Mouse (Mus musculus) gastrocnemius, postnatal 4 days (tissue): ENCODE results near the gene Tmem198. TPM values are rescaled to one million over a fixed set of nuclear protein-coding genes. Genes with fewer than 3 reads are reported as not detected.
A peak's percentile ranks its signal among the peaks of the same experiment; 100 is the strongest.

Experiments
- DNase-seq, 2 experiments: peaks; one replicate each; pipeline ENCODE4 v3.0.0; 2021 to 2022; ENCODE audit warnings: low spot score in 2 of 2, mixed read lengths in 2 of 2
- total RNA-seq, 2 experiments: library from RNA; stranded (reverse); gene quantifications; 2 replicates each; pipeline ENCODE4 v1.2.3; 2021

The Tmem198 gene
- total RNA-seq, 2 experiments from 2014 or later, result 0.78 to 0.93 TPM

DNA sequence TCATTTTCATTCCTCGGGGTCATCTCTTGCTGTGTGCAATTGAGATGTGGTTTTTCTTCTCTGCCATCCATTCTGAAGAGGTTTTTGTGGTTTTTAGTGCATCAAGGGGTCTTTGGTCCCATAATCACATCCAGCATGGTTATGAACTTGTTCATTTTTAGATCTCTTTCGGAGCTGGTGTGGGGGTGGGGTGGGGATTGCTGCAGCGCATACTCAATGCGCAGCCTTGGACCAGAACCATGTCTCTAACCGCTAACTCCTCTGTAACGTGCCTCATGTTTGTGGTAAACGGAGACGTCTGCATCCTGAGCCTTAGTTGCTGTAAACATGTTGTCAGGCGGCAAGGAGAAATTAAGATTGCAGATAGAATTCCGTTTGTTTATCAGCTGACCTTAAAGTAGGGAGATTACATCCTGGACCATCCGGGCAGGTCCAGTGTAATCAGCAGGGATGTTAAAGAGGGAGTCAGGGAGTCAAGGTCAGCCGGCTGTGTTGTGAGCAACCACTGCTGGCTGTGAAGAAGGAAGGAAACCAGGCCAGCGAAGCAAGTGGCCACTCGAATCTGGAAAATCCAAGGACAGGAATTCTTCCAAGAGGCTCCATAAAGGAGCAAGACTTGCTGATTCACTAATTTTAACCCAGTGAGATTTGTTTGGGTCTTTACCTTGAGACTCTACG lies 37.5 kb downstream of the Tmem198 start:
- DNase-seq, result no peak

GRCm38 (mm10) chr1:75517984-75518383 lies 38.7 kb downstream of the Tmem198 start:
- no peak for DNase-seq

- DNase-seq, result no peak
These were observed 39.1 kb downstream of the Tmem198 start for GRCm38 (mm10) chr1:75518427-75518826.

GRCm38 (mm10) chr1:75519576-75519975 lies 40.2 kb downstream of the Tmem198 start:
- DNase-seq, result no peak

DNA sequence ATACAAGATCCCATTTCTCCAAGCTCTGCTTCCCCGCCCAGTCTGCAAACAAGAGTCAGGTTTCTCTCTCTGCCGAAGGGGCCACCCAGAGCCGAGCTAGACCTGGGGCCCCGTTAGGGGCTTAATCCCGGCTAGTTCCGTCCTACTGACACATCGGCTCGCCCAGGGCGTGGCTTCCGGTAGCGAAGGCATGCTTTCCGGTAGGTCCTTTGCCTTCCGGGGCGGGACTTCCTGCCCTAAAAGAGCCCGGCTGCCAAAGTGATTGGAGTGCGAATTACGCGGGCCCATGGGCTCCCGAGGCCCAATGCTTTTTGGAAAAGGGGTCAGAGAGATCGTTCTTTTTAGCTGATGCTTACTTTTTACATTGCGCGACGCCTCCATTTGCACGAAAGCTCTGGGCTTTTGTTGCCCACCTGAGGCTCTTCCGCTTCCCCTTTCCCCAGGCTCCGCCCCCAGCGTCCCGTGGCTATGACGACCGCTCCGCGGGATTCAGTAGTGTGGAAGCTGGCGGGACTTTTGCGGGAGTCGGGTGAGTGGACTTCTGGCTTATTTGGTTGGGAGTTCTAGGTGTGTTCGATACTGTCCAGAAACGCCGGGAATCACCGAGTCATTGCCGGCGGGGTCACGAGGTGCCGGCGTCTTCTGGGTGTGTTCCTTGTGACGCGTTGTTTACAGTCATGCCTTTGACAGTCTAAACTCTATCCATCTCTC lies 42.1 kb downstream of the Tmem198 start, which contains the start of gene Stk11ip:
Stk11ip (plus strand) TSS at position 209 of the 711 bp plus-strand sequence.
- DNase-seq, result peak; percentile 88 to 96

GRCm38 (mm10) chr1:75524679-75525078 lies 45.3 kb downstream of the Tmem198 start:
- no peak for DNase-seq

GRCm38 (mm10) chr1:75530546-75530945 lies 51.2 kb downstream of the Tmem198 start:
- DNase-seq, result no peak

DNA sequence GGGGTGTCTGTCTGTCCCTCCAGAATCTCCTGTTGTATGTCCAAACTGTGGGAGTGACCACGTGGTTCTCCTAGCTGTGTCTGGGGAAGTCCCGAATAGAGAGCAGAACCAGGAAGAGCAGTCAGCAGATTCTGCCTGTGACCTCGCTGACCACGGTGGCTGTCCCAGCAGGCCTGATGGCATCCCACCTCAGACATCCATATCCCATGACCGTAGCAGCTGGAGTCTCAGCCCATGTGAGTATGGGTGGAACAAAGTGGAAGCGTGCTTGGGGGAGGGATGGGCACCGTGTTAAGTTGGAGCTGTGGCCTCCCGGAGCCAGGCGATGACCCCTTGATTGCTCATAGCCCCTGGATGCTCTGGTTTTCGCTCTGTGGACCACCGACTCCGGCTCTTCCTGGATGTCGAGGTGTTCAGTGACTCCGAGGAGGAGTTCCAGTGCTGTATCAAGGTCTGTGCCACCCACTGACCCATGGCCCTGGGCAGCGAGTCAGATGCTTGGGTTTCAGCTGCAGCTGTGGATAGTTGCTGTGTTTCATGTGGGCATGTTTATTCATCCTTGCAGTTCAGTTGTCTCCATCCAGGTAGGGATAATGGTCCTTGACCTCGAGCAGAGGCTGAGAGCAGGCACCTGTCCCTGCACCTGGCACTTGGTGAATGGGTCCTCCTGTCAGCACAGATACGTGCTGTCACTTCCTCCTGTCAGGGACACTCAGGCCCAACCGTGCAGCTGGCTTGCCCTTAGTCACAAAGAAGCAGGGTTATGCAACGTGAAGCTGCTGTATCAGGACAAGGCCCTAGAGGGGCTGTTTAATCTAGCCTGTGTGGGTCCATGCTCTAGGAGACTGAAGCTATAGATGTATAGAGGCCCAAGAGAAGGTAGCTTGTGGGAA lies 53.2 kb downstream of the Tmem198 start:
- no peak for DNase-seq

GRCm38 (mm10) chr1:75533325-75534252 lies 54.3 kb downstream of the Tmem198 start:
- no peak for DNase-seq

Other genes starting within 250 kb of the Tmem198 start
- gene A630095N17Rik, start 247.4 kb upstream of the Tmem198 start, total RNA-seq, result not detected
- 10 to 100 TPM; 41.5 to 48.8 TPM for gene Dnajb2, start 243.1 kb upstream of the Tmem198 start, total RNA-seq
- gene Ptprn, start 215.0 kb upstream of the Tmem198 start, total RNA-seq, result under 1 TPM; 0.07 to 0.23 TPM
- gene Resp18, start 201.1 kb upstream of the Tmem198 start, total RNA-seq, result not detected
- gene Dnpep, start 161.5 kb upstream of the Tmem198 start, total RNA-seq, result 10 to 100 TPM; 65.0 to 70.5 TPM
- 1,000 to 10,000 TPM; 1,760 to 1,859 TPM for gene Des, start 119.2 kb upstream of the Tmem198 start, total RNA-seq
- gene Speg, start 104.2 kb upstream of the Tmem198 start, total RNA-seq, result 100 to 1,000 TPM; 156 to 170 TPM
- gene Gmppa, start 43.6 kb upstream of the Tmem198 start, total RNA-seq, result 10 to 100 TPM; 43.5 to 49.3 TPM
- under 1 TPM in 1 of 2 experiments, not detected in 1; 0.13 TPM for gene Asic4, start 29.1 kb upstream of the Tmem198 start, total RNA-seq
- gene Chpf, start 225 bp upstream of the Tmem198 start, total RNA-seq, result 10 to 100 TPM; 47.6 to 51.6 TPM
- 100 to 1,000 TPM; 203 to 213 TPM for gene Obsl1, start 26.9 kb downstream of the Tmem198 start, total RNA-seq
- gene Inha, start 27.5 kb downstream of the Tmem198 start, total RNA-seq, result 10 to 100 TPM; 13.4 to 15.1 TPM
- gene Stk11ip, start 42.0 kb downstream of the Tmem198 start, total RNA-seq, result 10 to 100 TPM; 14.2 to 15.2 TPM
- 10 to 100 TPM; 18.5 to 23.6 TPM for gene Slc4a3, start 66.7 kb downstream of the Tmem198 start, total RNA-seq